Mouse (Mus musculus) spleen, adult 12 weeks (tissue): Measurements from ENCODE around the gene Pigp.

ENCODE experiments used
- DNase-seq: peaks from one replicate; pipeline ENCODE4 v3.0.0; 2022; ENCODE audit warnings: low spot score

The Pigp gene

DNA sequence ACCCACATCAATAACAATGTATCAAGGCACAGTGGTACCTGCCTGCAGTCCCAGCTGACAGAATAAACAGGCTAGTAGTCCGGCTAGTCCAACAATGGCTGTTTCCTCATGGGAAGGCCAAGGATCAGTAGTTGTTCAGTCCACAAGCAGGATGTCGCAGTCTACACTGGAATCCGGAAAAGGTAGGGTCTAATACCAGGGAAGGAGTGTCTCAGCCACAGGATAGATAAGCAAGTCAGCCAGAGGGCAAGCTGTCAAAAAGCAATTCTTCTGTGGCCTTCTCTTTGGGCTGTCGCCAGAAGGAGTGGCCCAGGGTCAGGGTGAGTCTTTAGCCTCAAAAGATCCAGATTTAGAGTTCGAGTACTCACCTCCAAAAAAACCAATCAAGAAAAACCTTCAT is 53.9 kb downstream of the Pigp start:
- no peak for DNase-seq

DNA sequence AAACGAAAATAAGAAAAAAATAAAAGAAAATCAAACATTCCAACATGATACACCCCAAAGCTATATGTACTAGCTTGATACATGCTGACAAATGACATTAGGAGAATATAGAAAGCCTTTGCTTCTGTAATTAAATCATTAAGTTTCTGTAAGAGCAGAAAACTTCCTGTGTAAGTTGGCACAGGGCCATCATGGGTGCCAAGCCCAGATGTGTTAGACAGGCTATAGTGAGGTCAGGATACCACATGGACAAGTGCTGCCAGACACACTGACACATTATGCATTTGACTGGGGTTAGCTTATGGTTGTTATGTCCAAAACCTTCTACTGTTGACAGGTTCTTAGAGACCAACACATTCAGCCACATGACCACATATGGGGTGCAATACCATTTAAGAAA is 56.4 kb downstream of the Pigp start:
- DNase-seq: no peak

DNA sequence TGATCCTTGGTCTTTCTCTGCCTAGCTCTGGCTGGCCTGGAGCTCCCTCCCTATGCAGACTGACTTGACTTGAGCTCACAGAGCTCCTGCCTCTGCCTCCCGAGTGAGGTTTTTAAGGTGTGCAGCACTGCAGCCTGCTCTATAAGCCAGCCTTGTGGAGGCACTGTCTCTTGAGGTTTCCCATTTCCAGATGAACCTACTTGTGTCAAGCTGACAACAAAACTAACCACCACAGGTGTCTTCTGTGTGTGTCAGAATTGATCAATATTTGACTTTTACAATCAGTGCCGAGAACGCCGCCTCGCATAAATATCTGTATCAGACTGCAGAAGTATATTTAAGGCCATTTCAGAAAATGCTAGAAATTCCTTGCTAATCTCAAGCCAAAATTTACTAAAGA is 57.0 kb downstream of the Pigp start:
- DNase-seq: no peak

DNA sequence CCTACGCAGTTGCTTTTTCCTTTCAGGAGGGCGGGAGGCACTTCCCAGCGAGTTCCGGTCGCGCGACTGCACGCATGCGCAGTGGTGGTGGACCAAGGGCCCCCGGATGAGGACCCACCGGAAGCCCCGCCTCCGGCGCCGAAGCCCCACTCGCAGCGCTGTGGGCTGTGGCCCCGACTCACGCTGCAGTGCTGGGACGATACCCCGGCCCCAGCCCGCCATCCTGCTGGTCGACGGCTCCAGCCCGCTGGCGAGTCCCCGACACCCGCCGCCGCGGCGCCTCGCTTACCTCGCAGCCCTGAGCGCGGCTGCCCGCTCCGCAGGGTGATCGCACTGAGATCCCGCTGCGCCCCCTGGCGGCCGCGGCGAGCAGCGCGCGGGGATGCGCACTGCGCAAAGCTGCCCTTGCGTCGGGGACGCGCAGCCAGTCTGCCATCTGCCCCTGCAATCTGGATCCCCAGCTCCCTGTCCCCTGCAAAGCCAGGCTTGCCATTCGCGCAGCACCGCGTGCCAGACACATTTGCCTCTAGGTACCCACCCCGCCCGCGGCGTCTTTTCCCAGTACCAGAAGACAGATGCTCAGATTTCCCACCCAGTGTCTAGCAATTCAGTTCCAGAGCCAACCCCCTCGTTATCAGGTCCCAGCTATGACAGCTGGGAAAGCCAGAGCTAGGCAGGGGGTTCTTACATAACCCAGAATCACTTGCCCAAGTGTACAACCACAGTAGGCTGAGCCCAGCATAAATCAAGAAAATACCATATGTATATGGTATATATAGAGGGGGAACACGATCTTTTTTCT is 58.2 kb downstream of the Pigp start, which contains the start of gene Hlcs:
Hlcs (minus strand) TSS at position 343 of the 802 bp plus-strand sequence.
- DNase-seq: peak; percentile 95

DNA sequence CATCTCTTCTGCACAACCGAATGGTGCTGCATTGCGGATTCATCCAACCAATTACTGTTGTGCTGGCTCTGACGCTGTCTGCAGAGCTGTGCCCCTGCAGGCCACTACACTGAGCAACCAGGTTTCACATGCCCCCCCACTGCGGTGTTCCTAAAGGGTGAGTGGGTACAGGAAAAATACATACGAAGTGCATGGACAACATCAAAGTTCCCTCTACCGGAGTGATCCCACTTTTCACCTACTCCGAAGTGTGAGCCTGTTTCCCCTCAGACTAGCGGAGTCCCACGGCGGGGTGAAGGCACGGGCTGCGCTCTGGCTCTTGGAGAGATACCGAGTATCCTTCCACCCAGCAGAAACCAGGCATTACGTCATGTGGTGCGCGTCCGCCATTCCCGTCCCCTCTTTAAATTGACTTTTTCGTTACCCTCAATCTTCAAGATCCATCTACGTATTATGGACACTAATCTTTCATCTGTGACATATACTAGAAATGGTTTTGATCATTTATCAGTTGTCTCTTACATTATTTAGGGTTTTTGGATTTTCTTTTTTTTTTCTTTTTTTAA is 58.9 kb downstream of the Pigp start:
- DNase-seq: peak; percentile 74

DNA sequence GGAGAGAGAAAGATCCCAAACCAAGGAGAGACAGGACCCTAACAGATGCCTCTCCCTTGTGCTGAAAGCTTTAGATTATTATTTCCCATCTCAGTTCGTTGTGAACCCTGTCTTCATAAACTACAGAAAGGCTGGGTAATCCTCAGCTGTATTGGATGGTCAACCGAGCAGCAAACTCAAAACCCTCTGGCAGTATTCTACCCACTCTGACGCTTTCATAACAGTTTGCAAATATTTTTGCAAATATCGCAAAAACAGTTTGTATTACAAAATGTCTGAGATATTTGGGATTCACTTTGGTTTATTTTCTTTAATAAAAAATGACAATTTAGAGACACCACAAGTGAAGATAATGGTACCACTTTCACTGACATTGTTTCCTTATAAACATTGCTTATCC is 59.7 kb downstream of the Pigp start:
- DNase-seq: no peak

DNA sequence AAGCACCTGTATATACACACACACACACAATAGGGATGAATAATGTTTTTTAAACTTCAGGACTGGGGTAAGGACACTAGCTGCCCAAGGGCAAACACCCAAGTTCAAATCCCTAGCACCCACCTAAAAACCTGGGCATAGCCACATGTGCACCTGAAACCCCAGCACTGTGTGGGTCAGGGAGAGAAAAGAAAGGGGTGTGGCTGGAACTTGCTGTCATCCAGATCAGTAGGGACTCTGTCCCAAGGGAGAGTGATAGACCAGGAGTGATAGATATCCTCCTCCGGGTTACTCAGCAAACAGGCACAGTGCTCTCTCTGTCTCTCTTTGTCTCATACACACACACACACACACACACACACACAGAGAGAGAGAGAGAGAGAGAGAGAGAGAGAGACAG is 60.2 kb downstream of the Pigp start:
- DNase-seq: no peak

DNA sequence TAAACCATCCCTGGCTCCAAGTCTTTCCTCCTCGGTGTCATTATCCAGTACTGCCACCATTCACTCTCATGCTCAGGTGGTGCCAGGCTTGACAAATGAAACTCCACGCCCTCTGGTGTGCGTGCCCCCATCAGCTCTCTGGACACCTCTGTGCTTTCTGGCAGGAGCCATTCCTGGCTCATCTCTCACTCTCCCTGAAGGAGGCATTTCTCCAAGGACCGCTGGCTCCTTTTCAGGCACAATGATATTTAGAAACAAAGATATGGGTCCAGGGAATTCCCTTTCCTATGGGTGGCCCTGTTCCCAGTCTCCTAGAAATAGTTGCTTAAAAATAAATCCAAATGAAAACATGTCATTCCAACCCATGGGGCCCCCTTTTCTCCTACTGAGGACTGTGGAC is 62.6 kb downstream of the Pigp start:
- DNase-seq: no peak
